Mouse (Mus musculus) E14TG2a.4 (cell line): ENCODE results near the gene Them7.
A peak's percentile ranks its signal among the peaks of the same experiment; 100 is the strongest.

Source experiments
- H3K27me3 ChIP-seq: 2 replicates; pipeline ENCODE4 v1.6.1; 2014; ENCODE audit warnings: low read length, control low read depth; ENCODE audit not compliant: insufficient read depth
- H3K36me3 ChIP-seq: 2 replicates; pipeline ENCODE4 v1.6.1; 2014; ENCODE audit warnings: low read length, control low read depth; ENCODE audit not compliant: insufficient read depth
- H3K4me1 ChIP-seq: replicated peaks from 2 replicates; pipeline ENCODE4 v1.6.1; 2014; ENCODE audit warnings: low read depth, low read length, control low read depth
- H3K4me3 ChIP-seq: replicated peaks from 2 replicates; pipeline ENCODE4 v1.5.1; 2014; ENCODE audit warnings: mild to moderate bottlenecking, low read length
- H3K9me3 ChIP-seq: 2 replicates; pipeline ENCODE4 v1.6.1; 2014; ENCODE audit warnings: low read length, control low read depth
- CTCF ChIP-seq: conservative IDR thresholded peaks from 2 replicates; pipeline ENCODE4 v1.5.1; 2014; ENCODE audit warnings: low read length
- NANOG ChIP-seq: IDR thresholded peaks from 2 replicates; pipeline ENCODE4 v1.6.1; 2014; ENCODE audit warnings: borderline replicate concordance, low read length, mixed read lengths
- POU5F1 ChIP-seq: IDR thresholded peaks from 2 replicates; pipeline ENCODE4 v1.6.1; 2014; ENCODE audit warnings: low read length, borderline replicate concordance

Them7 gene

GRCm38 (mm10) chr2:105224134-105224986, at the start of gene Them7:
Gene Them7 (plus strand): TSS chr2:105224320.
- no peaks in the 10 kb centered on the region for H3K36me3 ChIP-seq
- H3K9me3 ChIP-seq = no peaks in the 10 kb centered on the region
- H3K27me3 ChIP-seq = peaks cover 49% of the 10 kb centered on the region
- peak within 1 kb of the TSS; percentile 76 for H3K4me3 ChIP-seq
- TF ChIP-seq NANOG = no peak; the same call in 1 of the 2 replicates
- TF ChIP-seq POU5F1 = no peak
- no peak for TF ChIP-seq CTCF
- peaks cover 19% of the 10 kb centered on the region for H3K4me1 ChIP-seq

GRCm38 (mm10) chr2:105178871-105179270, 45.2 kb upstream of the Them7 start:
- TF ChIP-seq CTCF = no peak
- no peak for TF ChIP-seq POU5F1
- no peak for TF ChIP-seq NANOG
- Histone ChIP-seq H3K27me3 (no peaks in the 10 kb centered on the region), H3K4me3 (no peak overlapping the region), H3K36me3 (no peaks in the 10 kb centered on the region), H3K9me3 (no peaks in the 10 kb centered on the region; the same call in 1 of the 2 replicates), H3K4me1 (peaks cover 26% of the 10 kb centered on the region)

GRCm38 (mm10) chr2:105182501-105182900, 41.6 kb upstream of the Them7 start:
- TF ChIP-seq CTCF (no peak), POU5F1 (no peak), NANOG (no peak)
- Histone ChIP-seq H3K9me3 (no peaks in the 10 kb centered on the region), H3K4me1 (peaks cover 30% of the 10 kb centered on the region), H3K4me3 (no peak overlapping the region), H3K27me3 (no peaks in the 10 kb centered on the region), H3K36me3 (no peaks in the 10 kb centered on the region)

GRCm38 (mm10) chr2:105185140-105185539, 39.0 kb upstream of the Them7 start:
- TF ChIP-seq CTCF (no peak), NANOG (no peak), POU5F1 (no peak)

DNA sequence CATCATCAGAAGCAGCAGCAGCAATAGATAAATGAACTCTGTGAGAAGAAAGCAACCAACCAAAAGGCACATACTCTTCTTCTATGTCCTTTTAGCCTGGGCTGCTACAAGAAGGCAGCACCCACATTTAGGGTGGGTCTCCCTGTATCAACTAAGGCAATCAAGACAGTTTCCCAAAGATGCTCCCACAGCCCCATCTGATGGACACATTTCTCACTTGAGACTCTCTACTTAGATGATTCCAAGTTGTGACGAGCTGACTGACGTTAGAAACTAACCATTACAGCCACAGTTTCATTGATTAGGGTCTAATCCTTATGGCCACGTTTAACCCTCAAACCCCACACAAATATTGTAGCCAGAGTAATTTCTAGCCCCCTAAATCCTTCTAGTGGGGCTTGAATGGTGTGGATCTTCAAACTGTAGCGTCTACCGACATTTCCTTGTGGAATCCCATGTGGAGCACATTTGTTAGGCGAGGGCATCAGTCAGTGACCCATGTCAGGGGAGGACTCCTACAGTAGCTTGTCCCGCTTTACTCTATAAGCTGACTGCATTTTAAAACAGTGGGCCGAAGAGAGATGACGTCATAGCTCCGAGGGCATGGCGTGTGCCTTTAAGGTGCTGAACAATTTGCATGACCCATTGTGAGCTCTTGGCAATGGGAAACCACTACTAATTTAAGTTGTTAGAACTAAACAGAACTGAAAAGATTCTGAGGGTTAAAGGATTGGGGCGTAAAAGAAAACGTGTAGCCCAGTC, 38.2 kb upstream of the Them7 start:
- peaks cover 46% of the 10 kb centered on the region for H3K4me1 ChIP-seq
- H3K9me3 ChIP-seq = no peaks in the 10 kb centered on the region
- H3K4me3 ChIP-seq = no peak overlapping the region
- no peak for TF ChIP-seq CTCF
- no peak for TF ChIP-seq NANOG
- no peak for TF ChIP-seq POU5F1
- no peaks in the 10 kb centered on the region for H3K36me3 ChIP-seq
- H3K27me3 ChIP-seq = no peaks in the 10 kb centered on the region

More at GRCm38 (mm10) chr2:105185140-105185539, 39.0 kb upstream of the Them7 start:
- Histone ChIP-seq H3K4me3 (no peak overlapping the region), H3K4me1 (peaks cover 46% of the 10 kb centered on the region), H3K27me3 (no peaks in the 10 kb centered on the region), H3K9me3 (no peaks in the 10 kb centered on the region), H3K36me3 (no peaks in the 10 kb centered on the region)

DNA sequence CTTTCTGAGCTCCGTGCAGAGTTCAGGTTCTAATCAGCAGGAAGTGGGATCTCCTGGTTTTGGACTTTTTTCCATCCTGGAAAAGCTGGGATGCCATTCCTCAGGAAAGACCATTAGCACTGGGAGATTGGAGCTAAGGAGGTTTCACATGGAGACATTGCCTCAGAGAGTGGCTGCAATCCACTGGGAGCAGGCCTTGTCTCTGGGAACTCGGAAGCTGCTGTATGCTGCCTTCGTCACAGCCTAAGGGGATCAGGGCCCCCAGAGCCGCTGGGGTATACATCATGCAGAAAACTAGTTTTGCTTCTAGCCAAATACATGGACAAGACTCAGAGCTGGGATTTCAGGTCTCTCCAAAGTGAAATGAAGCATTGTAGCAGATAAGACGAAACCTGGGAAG, 37.5 kb upstream of the Them7 start:
- H3K4me3 ChIP-seq = no peak overlapping the region
- peaks cover 43% of the 10 kb centered on the region for H3K4me1 ChIP-seq
- TF ChIP-seq CTCF (no peak), POU5F1 (no peak), NANOG (no peak)
- H3K36me3 ChIP-seq = no peaks in the 10 kb centered on the region
- H3K27me3 ChIP-seq = no peaks in the 10 kb centered on the region
- no peaks in the 10 kb centered on the region for H3K9me3 ChIP-seq

GRCm38 (mm10) chr2:105188182-105188581, 35.9 kb upstream of the Them7 start:
- Histone ChIP-seq H3K9me3 (no peaks in the 10 kb centered on the region), H3K27me3 (no peaks in the 10 kb centered on the region), H3K36me3 (no peaks in the 10 kb centered on the region), H3K4me1 (peaks cover 27% of the 10 kb centered on the region), H3K4me3 (no peak overlapping the region)
- TF ChIP-seq POU5F1 (no peak), CTCF (peak; percentile 99), NANOG (no peak)

DNA sequence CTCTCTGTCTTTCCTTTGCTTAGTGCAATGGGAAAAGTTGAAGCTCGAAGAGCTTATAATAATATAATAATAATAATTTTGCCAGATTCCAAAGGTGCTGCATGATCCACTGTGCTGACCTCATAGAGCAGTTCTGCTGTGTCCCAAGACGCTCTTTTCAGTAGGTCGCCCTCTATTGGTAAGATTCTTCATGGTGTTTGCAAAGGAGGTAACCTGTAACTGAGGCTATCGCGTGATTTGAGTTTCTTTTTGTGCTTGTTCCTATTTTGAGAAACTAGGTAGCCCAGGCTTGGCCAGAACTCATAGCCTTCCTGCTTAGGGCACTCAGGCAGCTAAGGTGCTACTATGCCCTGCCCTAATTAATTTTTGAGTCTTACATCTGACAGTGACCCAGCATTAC, 34.8 kb upstream of the Them7 start:
- Histone ChIP-seq H3K4me3 (no peak overlapping the region), H3K4me1 (peaks cover 18% of the 10 kb centered on the region), H3K9me3 (no peaks in the 10 kb centered on the region), H3K27me3 (no peaks in the 10 kb centered on the region), H3K36me3 (no peaks in the 10 kb centered on the region)
- no peak for TF ChIP-seq NANOG
- TF ChIP-seq POU5F1 = no peak
- peak; percentile 64 for TF ChIP-seq CTCF
